Mouse (Mus musculus) brain, embryonic 18.5 days (tissue): ENCODE data around the gene Lin7a.

ENCODE experiments used
- DNase-seq: peaks from one replicate; pipeline ENCODE4 v3.0.0-alpha.2; 2012; ENCODE audit warnings: low read depth, low spot score

Gene Lin7a

DNA sequence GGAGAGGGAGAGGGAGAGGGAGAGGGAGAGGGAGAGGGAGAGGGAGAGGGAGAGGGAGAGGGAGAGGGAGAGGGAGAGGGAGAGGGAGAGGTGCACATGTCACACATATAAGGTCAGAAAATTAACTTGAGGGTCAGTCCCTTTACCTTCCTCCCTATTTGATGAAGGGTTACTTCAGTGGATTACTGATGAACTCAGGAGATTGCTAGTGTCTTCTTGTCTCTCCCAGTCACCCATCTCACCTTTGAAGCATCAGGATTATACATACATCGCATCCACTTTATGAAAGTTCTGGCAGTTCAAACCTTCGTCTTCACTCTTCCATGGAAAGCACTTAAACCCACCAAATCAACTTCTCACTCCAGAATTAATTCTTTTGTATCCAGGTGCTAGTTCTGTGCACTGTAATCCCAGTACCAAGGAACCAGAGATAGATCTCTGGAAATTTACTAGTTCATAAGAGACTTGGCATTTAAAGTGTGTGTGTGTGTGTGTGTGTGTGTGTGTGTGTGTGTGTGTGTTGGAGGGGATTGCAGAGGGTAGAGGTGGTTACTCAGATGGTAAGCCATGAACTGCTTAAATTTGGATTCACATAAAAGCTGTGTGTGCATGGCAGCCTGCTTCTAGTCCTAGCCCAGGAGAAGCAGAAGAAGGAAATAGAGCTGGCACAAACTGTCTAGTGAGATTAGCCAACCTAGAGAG, 19.5 kb upstream of the Lin7a start:
- no peak for DNase-seq

DNA sequence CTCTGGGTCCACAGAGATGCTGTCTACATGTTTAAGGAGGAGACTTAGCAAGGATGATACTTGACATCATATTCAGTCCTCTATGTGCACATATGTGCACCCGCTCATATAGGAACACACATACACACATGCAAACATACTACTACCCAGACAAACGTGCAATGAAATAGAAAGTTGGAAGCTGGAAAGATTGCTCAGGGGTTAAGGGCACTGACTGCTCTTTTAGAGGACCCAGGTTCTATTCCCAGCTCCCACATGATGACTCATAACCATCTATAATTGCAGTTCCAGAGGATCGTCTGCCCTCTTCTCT, 19.0 kb upstream of the Lin7a start:
- no peak for DNase-seq

DNA sequence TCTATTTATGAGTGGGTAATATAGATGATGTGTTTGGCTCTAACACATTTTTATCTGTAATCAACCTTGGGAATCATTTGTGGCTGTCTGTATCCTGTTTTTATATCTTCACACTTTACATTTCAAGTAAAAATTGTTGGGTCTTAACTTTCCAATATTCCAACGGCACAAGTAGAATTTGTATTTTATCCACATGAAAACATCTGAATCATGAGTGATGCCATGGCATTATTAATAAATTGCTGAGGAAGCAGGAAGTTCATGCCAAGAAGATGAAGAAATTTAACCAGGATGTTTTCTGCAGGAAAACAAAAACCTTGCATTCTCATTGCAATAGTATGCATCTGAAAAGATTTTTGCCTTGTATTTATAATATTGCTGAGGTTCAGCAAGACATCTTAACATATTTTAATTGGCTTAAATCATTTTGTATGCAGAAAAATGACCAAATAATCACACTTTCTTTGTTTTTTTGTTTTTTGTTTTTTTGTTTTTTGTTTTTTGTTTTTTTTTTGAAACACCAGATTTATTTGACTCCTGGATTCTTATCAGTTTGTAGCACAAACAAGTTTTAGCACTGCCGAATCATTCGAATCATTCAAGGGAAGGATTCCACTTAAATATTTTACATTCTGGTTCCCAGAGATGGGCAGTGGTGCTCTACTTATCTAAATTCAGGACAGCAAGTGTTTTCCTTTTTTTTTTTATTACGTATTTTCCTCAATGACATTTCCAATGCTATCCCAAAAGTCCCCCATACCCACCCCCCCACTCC, 18.1 kb upstream of the Lin7a start:
- no peak for DNase-seq

- DNase-seq = no peak
These were observed 16.8 kb upstream of the Lin7a start for GRCm38 (mm10) chr10:107254656-107255055.

DNA sequence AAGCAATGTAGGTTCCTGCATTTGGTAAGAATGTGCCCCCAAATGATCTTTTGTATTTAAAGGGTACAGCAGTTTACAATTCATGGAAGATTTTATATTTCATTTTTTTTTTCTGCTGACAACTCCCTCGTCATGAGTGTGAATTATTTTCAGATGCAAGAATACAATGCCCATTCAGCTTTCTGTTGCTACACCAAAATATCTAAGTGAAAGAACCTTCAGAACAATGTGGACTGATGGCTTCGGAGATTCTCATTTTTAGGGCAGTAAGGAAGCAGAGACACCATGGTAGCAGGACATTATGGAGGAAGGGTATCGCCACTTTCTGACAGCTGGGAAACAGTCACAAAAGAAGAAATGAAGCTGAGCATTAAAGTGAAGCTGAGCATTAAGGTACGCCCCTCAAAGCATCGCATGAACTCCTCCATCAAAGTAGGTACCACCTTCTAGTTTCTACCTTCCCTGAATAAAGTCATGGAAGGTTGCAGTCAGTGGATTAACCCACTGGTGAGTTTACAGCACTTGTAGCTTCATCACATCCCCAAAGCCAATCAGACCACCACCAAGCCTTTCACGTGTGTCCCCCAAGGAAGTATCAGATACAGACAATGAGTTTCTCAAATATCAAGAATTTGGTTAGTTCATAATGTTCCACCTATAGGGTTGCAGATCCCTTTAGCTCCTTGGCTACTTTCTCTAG, 16.0 kb upstream of the Lin7a start:
- no peak for DNase-seq

- DNase-seq = no peak
These were observed 15.0 kb upstream of the Lin7a start for GRCm38 (mm10) chr10:107256451-107256960.

DNA sequence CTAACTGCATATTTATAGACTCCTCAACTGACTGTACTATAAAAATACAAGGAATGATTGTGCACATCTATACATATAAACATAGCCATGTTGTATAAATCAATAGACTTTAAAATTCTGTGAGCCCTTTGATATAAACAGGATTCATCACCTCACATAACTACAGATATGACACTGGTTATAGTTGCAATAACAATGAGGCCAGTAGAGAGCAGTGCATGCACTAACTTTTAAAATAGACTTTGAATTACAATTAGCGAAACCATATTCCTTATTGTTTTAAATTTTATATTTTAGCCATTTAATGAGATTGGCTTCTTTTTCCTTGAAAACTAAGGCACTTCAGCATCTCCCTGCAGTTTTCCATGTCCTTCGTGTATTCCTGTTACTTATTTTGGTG, 11.1 kb upstream of the Lin7a start:
- DNase-seq = no peak

DNA sequence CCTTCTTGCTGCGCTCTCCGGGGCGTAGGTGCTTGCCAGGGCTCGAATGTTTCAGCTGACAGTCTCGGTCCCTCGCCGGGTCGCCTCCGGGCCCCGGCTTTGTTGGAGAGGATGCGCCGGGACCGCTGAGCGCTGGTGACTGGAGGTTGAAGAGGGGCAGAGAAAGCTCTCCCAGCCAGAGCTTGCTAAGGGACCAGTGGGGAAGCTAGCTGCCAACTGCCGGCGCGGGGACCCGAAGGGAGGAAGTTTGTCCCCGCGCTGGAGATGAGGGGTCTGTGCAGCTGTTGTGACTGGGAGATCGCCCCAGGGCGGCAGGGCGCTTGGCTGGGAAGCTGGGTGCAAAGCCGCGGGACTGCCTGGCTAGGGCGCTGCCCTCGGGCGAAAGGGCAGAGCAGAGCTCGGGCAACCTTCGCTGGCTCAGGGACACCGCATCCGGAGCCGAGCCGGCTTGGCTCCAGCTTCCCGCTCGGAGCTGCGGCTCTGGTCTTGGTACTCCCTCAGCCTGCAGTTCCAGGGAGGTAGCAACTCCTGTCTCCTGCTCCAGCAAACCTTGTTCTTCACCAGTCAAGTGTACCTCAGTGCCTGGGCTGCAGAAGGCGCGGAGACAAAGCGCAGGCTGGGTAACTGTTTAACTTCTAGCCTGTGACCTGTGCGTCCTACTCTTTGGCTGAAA, 781 bp downstream of the Lin7a start:
- no peak for DNase-seq

DNA sequence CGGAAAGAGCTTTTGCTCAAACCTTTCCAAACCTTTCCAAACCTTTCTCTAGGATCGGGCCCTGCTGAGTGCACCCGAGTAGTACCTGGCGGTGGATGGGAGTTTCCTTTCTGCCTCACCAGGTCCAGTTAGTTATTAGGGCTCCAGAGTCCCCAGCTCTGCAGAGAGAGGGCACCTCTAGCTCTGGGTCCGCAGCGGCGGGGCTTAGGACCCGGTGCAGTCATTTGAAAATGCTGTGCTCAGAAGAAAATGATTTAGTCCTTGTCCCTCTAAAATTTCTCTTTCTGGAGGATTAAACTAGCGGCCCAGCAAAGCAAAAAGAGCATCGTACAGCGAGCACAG, 1.3 kb downstream of the Lin7a start:
- no peak for DNase-seq

DNA sequence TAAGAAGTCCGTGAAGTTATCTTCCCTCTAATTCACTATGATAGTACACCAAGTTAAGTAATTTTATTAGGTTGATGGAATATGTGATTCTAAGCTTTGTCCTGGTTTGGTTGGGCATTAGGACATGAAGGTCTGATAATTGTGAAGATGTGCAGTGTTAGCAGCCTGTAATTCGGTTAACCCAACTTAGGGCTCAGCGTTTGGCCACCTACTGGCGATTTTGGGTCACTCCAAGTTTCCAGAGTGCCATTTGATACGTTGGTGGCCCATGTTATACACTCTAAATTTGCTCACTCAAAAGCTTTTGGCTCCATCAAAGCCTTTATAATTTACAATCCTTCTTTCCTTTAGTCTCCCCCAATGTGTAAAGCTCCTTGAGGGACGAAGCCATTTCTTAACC, 2.4 kb downstream of the Lin7a start:
- DNase-seq = no peak

DNA sequence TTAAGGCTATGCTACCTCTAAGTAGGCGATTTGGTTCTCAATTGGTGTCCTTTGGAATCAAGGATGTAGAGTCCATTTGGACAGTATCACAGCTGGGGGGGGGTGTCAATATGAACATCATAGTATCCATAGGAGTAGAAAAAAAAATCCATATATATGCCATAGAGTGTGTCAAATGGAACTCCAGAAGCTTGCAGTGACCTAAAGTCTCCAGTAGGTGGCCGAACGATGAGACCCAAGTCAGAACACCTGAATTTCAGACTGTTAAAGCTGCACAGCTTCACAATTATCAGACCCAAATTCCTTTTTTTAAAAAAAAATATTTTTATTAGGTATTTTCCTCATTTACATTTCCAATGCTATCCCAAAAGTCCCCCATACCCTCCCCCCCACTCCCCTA, 3.3 kb downstream of the Lin7a start:
- DNase-seq = no peak

DNA sequence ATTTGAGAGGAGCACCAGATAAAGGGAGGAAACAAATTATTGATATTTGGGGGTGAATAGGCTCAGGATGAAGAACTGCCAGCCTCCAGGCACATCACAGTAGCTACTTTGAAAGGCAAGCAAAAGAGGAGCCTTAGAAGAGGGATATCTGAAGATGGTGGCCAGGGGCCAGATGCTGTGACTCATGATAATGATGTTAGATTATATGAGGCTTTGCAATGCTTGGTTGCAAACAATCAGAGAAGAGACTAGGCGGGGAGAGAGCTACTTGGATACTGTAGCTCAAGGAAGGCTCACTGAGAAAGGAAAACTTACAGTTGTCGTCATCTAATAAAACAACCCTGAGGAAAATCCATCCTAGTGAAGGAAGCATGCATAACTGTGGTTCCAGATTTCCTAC, 5.2 kb downstream of the Lin7a start:
- no peak for DNase-seq

DNA sequence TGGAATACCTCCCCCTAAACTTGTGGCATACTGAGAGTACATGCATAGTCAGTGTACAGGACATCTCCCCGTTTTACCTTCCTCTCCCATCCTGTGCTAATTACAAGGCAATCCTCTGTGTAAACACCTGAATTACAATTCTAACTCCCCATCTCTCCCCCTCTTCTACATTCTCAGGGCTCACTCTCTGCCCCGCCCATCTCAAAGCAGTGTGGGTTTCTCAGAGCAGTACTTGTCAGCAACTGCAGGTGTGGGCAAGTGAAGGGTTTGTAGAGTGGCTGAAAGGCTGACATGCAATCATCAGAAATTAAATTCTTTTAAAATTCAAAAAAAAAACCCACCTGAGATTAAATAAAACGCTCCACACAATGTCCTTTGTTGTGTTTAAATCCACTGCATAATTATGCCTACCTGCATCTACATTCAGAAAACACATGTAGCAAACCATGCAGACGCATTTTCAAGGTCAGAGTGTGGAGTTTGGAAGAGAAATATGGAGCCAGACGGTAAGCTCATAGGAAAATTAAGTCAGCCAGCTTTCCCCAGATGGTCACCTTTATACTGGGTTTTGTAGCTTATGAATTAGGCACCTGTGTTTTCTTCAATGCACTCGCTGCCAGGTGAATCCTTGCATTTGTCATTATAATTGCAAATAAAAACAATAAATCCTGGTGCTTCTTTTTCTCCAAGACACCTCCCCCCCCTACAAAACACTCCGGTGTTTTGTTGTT, 22.6 kb downstream of the Lin7a start:
- no peak for DNase-seq

DNA sequence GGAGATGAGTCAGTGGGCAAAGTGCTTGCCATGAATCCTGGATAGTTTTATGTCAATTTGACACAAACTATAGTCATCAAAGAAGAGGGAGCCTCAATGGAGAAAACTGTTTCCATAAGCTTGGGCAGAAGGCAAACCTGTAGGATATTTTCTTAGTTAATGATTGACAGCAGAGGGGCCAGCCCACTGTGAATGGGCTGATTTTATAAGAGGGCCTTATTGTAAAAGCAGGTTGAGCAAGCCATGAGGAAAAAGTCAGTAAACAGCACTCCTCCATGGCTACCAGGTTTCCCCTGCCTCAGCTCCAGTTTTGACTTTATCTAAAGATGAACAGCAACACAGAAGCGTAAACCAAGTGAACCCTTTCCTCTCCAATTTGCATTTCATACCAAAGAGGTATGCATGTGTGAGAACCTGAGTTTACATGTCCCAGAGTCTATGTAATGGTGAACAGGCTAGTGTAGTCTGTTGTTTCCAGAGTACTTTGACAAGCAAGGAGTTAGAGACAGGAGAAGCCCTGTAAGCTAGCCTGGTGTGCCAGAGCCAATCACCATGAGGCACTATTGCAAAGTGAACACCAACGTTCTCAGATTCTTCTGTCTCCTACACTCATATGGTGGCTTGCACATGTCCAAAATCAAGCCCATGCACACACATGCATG, 29.2 kb downstream of the Lin7a start:
- DNase-seq = no peak

- DNase-seq = no peak
These were observed 39.5 kb downstream of the Lin7a start for GRCm38 (mm10) chr10:107310964-107311490.

DNA sequence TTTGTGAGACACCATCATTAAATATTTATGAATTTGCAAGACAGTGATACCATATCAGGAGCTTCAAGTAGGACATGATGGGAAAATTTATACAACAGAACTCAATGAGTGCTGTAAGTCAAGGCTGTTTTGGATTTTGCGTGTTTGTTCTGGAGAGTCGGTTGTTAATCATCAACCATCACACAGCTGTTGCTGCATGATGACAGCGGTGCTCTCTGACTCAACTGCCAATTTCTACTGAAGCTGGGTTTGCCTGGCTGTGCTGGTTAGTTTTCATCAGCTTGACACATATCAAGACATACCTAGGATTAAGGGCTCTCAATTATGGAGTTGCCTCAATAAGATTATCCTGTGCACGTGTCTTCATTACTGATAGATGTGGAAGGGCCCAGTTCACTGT, 41.1 kb downstream of the Lin7a start:
- DNase-seq = no peak

DNA sequence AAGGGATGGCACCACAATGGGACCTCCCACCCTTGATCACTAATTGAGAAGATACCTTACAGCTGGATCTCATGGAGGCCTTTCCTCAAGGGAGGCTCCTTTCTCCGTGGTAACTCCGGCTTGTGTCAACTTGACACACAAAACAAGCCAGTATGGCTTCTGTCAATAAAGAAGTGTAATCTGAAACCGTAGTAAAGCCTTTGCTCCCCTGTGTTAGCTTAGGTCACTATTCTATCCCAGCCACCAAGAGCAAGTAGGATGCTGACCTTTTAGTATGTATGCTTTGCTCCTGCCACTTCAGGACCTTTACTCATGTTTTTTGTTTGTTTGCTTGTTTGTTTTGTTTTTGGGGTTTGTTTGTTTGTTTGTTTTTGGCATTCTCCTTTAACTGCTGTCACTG, 41.9 kb downstream of the Lin7a start:
- no peak for DNase-seq

GRCm38 (mm10) chr10:107315251-107315650, 43.8 kb downstream of the Lin7a start:
- no peak for DNase-seq

DNA sequence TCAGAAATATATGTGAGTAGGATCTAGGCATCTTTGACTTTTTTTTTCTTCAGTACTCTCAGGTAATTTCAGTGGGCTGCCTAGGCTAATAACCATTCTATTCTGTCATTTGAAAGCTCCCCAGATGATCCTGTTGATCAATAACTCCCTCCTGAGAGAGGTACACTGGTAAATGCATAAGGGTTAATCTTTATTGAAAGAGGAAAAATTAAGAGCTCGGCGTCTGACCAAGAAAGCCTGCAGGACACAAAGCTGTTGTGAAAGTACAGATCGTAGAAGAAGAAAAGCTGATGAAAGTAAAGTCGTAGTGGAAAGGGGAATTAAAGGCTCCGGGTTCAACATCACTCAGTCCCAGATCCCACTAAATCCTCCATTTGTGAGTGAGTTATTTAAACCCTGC, 44.2 kb downstream of the Lin7a start:
- DNase-seq = no peak

- no peak for DNase-seq
These were observed 44.6 kb downstream of the Lin7a start for GRCm38 (mm10) chr10:107316100-107316499.

GRCm38 (mm10) chr10:107319648-107320047, 48.2 kb downstream of the Lin7a start:
- no peak for DNase-seq
